Mouse (Mus musculus): ENCODE results near the gene Gm4064.
"Not testable (repeated sequence)": the region's sequence is repeated elsewhere in the genome, so short reads cannot be mapped to it uniquely, and the experiment has no call there.

Gm4064 gene

DNA sequence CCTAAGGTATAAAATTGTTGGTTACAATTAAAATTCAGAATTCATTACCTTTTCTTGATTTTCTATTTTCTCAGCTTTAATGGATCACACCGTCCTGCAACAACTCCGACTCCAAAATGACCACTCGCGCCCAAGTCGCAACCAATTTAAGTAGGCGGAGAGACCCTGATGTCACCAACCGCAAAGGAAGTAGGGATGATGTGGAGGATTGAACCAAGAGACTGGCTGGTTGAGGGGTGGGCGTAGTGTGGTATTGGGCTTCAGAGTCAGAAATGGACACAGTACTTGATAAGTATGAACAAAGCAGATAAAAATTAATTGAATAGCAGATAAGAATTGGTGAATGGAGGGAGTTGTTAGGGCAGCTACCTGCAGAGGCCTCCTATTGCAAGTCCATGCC is at the start of gene Gm4064:
Gene Gm4064, minus strand, starts transcription at position 101 of the 400 bp plus-strand sequence.
- DNase-seq (ENCODE audit: low spot score): not testable (repeated sequence)

DNA sequence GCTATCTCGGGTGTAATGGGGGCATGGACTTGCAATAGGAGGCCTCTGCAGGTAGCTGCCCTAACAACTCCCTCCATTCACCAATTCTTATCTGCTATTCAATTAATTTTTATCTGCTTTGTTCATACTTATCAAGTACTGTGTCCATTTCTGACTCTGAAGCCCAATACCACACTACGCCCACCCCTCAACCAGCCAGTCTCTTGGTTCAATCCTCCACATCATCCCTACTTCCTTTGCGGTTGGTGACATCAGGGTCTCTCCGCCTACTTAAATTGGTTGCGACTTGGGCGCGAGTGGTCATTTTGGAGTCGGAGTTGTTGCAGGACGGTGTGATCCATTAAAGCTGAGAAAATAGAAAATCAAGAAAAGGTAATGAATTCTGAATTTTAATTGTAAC is 34.4 kb upstream of the Gm4064 start, which contains the start of the genes Rbmy and Gm10256:
Gene Rbmy, plus strand, starts transcription at position 301 of the 400 bp plus-strand sequence.
Gene Gm10256, plus strand, starts transcription at position 320 of the 400 bp plus-strand sequence.
- DNase-seq (ENCODE audit: low spot score): not testable (repeated sequence)
